Mouse (Mus musculus) neural tube, embryonic 13.5 days (tissue): ENCODE measurements around the gene Lhfpl3. TPM values are rescaled to one million over a fixed set of nuclear protein-coding genes. Genes with fewer than 3 reads are reported as not detected.

Experiments
- ATAC-seq: fragments of 200-750 bp; cut with Nextera tagmentation; 2 replicates; pipeline ENCODE4 v1.8.0; 2017; ENCODE audit warnings: low read depth, mild to moderate bottlenecking, moderate TSS enrichment, moderate library complexity
- H3K27ac ChIP-seq: fragments of 300-500 bp; sonication (generic); replicated peaks from 2 replicates; pipeline ENCODE4 v1.5.1; 2015; ENCODE audit warnings: moderate library complexity, mild to moderate bottlenecking, inconsistent platforms
- H3K27me3 ChIP-seq: fragments of 300-500 bp; sonication (generic); 2 replicates; pipeline ENCODE4 v1.6.1; 2015; ENCODE audit warnings: mild to moderate bottlenecking, inconsistent platforms
- H3K36me3 ChIP-seq: fragments of 300-500 bp; sonication (generic); 2 replicates; pipeline ENCODE4 v1.6.1; 2015; ENCODE audit warnings: mild to moderate bottlenecking, inconsistent platforms
- H3K4me1 ChIP-seq: fragments of 300-500 bp; sonication (generic); replicated peaks from 2 replicates; pipeline ENCODE4 v1.6.1; 2015; ENCODE audit warnings: inconsistent platforms
- H3K4me2 ChIP-seq: fragments of 300-500 bp; sonication (generic); 2 replicates; pipeline ENCODE4 v1.6.1; 2015; ENCODE audit warnings: inconsistent platforms, mild to moderate bottlenecking, moderate library complexity
- H3K4me3 ChIP-seq: fragments of 300-500 bp; sonication (generic); 2 replicates; pipeline ENCODE4 v1.5.1; 2015; ENCODE audit warnings: mild to moderate bottlenecking, inconsistent platforms
- H3K9ac ChIP-seq: fragments of 300-500 bp; sonication (generic); 2 replicates; pipeline ENCODE4 v1.6.1; 2015; ENCODE audit warnings: moderate library complexity, mild to moderate bottlenecking, inconsistent platforms
- H3K9me3 ChIP-seq: fragments of 300-500 bp; sonication (generic); 2 replicates; pipeline ENCODE4 v1.6.1; 2016; ENCODE audit warnings: inconsistent platforms
- WGBS: fragments of 180-500 bp; shearing (Covaris S2); methylation state at CpG from one replicate; pipeline ENCODE4 v1.1.7; 2015; 5-methylcytosine and 5-hydroxymethylcytosine counted together
- polyA plus RNA-seq: library from polyadenylated mRNA; unstranded; fragments of >200 nt; fragmentation: Nextera tagmentation; extraction: Ambion mirVana; gene quantifications from 2 replicates; pipeline ENCODE4 v1.2.1, GENCODE M21; 2015

Gene Lhfpl3
- polyA plus RNA-seq, 1 experiment from 2014 or later: 9.4 TPM

DNA sequence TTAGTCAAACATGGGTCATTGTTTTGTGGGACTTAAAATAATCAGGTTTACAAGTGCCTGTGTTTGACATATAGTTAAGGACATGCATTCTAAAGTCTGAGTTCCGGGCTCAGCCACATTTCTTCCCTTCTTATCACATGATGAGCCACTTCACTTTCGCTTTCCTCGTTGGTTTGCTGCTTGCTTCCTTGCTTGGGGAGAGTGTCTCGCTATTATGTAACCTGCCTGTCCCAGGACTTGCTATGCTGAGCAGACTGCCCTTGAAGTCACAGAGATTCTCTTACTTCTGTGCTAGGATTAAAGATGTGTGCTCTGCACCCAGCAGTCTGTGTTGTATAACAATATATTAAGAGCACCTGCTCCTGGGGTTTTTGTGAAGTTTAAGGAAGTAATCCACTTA is 110.6 kb downstream of the Lhfpl3 start:
- 75% methylated on average over 4 of the region's 4 CpGs for WGBS
- Histone ChIP-seq H3K27me3 (no peaks in the 10 kb centered on the region), H3K4me3 (no peak overlapping the region), H3K27ac (no peak overlapping the region), H3K4me2 (no peak overlapping the region), H3K36me3 (no peaks in the 10 kb centered on the region), H3K9me3 (no peaks in the 10 kb centered on the region), H3K4me1 (no peaks in the 10 kb centered on the region), H3K9ac (no peak overlapping the region)
- no peak for ATAC-seq

DNA sequence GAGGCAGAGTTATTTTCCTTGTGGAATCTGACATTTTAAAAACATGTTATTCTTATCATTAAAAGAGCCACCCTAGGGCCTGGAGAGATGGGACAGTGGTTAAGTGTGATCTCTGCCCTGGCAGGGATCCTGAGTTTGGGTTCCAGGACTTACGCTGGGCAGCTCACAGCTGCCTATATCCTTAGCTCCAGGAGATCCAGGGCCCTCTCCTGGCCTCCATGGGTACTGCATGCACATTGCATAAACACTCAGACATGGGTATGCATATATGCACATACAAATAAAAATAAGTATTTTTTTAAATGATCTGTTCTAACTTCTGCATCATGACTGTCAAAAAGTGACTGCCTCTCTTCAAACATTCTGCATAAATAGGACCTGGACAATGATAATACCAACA is 115.5 kb downstream of the Lhfpl3 start:
- Histone ChIP-seq H3K4me3 (no peak overlapping the region), H3K27ac (no peak overlapping the region), H3K36me3 (no peaks in the 10 kb centered on the region), H3K4me2 (no peak overlapping the region), H3K9ac (no peak overlapping the region), H3K27me3 (no peaks in the 10 kb centered on the region), H3K9me3 (no peaks in the 10 kb centered on the region), H3K4me1 (no peaks in the 10 kb centered on the region)
- 52% methylated on average over 1 of the region's 1 CpGs for WGBS
- ATAC-seq: no peak

DNA sequence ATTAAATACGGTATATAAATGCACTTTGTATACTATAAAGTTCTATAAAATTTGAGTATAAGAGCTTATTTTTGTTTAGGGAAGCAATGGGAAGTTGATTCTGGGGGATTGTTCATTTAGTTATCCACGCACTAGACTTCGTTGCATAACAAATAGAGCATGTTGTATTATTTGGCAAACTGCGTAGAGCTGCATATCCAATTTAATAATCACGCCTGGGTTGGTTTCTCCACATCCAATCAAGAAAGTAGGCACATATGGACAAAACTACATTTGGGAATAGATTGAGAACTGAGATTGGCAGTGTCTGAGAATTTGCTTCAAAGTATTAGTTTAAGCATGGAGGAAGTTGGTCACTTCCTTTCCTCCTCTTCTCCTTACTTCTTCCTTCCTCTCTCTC is 123.2 kb downstream of the Lhfpl3 start:
- no peak overlapping the region for H3K4me3 ChIP-seq
- ATAC-seq: no peak
- WGBS: 87% methylated on average over 5 of the region's 5 CpGs

DNA sequence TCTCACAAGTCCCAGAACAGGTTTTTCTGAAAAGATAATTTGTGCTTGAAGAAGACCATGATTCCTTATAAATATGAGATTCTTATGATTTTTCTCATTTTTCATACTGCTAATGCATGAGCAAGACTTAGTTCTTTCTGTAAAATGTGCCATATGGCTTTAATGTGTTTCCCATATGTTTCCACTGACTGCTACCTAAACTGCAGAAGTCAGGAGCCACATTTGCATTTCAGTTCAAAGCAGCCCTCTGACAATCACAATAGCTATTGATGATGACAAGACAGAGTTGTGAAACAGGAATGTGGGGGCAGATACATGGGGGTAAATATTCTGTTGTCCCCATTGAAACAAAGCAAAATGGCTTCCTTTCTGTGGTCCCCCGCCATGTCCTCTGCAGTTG is 126.6 kb downstream of the Lhfpl3 start:
- H3K4me1 ChIP-seq: no peaks in the 10 kb centered on the region
- 73% methylated on average over 1 of the region's 1 CpGs for WGBS

More for the DNA sequence above, 123.2 kb downstream of the Lhfpl3 start:
- Histone ChIP-seq H3K4me2 (no peak overlapping the region), H3K4me1 (no peaks in the 10 kb centered on the region), H3K27ac (no peak overlapping the region), H3K9ac (no peak overlapping the region), H3K36me3 (no peaks in the 10 kb centered on the region), H3K27me3 (no peaks in the 10 kb centered on the region), H3K9me3 (no peaks in the 10 kb centered on the region)

DNA sequence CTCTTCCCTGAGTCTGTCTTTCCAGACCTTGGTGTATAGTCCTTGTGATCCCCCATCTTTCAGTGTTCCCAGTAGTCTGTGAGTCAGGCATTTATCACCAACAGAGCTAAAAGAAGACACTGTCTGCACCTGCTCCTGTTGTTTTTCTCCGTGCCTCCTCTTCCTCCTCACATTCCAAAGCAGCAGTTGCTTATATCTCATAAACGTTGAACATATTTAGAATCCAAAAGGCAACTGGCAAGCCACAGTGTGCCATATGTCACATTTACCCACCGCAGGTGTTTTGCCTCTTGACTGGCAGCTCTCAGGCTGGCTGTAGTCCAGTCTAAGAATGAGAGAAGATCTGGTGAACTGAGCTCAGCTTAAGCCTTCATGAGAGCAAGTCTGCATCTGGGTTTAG is 142.5 kb downstream of the Lhfpl3 start:
- 85% methylated on average over 3 of the region's 3 CpGs for WGBS
- no peak for ATAC-seq
- H3K4me3 ChIP-seq: no peak overlapping the region

More for the DNA sequence above, 126.6 kb downstream of the Lhfpl3 start:
- no peak for ATAC-seq
- no peak overlapping the region for H3K4me2 ChIP-seq
- H3K27me3 ChIP-seq: no peaks in the 10 kb centered on the region
- no peaks in the 10 kb centered on the region for H3K9me3 ChIP-seq
- H3K9ac ChIP-seq: no peak overlapping the region
- H3K36me3 ChIP-seq: no peaks in the 10 kb centered on the region
- H3K4me3 ChIP-seq: no peak overlapping the region
- no peak overlapping the region for H3K27ac ChIP-seq

DNA sequence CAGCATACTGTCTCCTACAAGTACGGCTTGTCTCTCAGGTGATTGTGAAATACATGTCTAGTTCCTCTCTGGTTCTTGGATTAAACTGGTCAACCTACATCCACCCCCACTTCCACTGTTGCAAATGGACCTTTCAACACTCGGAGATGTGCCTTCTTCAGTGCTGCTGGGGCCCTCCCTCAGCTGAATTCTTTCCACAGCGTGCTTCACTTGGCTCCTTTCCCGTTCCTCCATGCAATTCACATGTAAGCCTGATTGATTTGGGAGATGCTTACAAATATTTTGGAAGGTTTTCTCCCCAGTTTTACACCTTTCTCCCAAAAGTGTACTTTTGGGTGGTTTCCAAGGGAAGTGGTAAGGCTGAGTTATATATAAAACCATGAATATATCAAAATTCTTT is 143.6 kb downstream of the Lhfpl3 start:
- WGBS: 82% methylated on average over 4 of the region's 4 CpGs
- ATAC-seq: no peak
- Histone ChIP-seq H3K9ac (no peak overlapping the region), H3K27me3 (no peaks in the 10 kb centered on the region), H3K4me3 (no peak overlapping the region), H3K4me1 (no peaks in the 10 kb centered on the region), H3K36me3 (no peaks in the 10 kb centered on the region), H3K9me3 (no peaks in the 10 kb centered on the region), H3K4me2 (no peak overlapping the region), H3K27ac (no peak overlapping the region)

More for the DNA sequence above, 142.5 kb downstream of the Lhfpl3 start:
- Histone ChIP-seq H3K9ac (no peak overlapping the region), H3K9me3 (no peaks in the 10 kb centered on the region), H3K27ac (no peak overlapping the region), H3K4me2 (no peak overlapping the region), H3K4me1 (no peaks in the 10 kb centered on the region), H3K36me3 (no peaks in the 10 kb centered on the region), H3K27me3 (no peaks in the 10 kb centered on the region)

DNA sequence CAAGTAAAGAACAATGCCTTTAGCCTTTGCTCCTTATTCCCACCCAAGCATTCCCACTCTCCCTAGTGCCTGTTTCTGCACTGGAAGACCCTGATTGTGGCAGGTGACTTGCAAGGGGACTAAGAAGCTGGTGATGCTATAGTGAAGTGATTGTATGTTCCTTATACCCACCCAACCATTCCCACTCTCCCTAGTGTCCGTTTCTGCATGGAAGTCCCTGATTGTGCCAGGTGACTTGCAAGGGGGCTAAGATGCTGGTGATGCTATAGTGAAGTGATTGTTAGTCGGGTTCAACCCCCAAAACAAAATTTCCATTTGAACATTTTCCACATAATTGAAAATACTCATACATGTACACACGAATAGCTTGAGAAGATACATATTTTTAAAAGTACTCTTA is 151.4 kb downstream of the Lhfpl3 start:
- Histone ChIP-seq H3K36me3 (no peaks in the 10 kb centered on the region), H3K4me2 (no peak overlapping the region), H3K27ac (no peak overlapping the region), H3K9me3 (no peaks in the 10 kb centered on the region), H3K4me3 (no peak overlapping the region), H3K27me3 (no peaks in the 10 kb centered on the region), H3K4me1 (no peaks in the 10 kb centered on the region; the same call in 1 of the 2 replicates), H3K9ac (no peak overlapping the region)
- ATAC-seq: no peak
- WGBS: 86% methylated on average over 3 of the region's 3 CpGs

DNA sequence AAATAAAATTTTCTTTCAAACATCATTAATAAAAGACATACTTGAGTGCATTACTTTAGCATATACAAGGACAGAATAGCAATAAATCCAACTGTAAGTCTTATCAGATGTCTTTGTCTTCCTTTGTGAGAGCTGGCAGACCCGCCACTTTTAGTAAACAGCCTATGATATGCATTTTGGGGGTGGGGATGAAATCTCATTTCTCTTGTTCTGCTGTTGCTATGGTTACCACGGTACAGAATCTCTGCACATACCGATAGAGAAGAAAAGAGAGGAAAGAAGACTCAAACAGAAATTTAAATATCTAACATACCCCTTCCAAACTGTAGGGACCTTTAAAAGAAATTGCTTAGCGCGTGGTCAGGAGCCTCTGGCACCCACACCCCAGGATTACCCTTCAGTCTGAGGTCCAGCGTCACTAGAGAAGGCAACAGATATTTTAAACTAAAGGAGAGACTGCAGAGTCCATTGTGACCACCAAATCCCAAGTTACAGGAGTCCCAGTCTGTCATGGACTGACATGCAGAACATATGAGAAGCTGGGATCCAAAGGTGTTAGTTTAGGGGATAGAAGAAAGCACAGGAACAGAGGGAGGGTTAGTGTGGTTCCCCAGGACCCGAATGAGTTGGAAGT is 151.9 kb downstream of the Lhfpl3 start:
- no peaks in the 10 kb centered on the region; the same call in 1 of the 2 replicates for H3K4me1 ChIP-seq
- H3K9ac ChIP-seq: no peak overlapping the region
- no peaks in the 10 kb centered on the region for H3K36me3 ChIP-seq
- WGBS: 66% methylated on average over 7 of the region's 7 CpGs
- H3K4me2 ChIP-seq: no peak overlapping the region
- H3K9me3 ChIP-seq: no peaks in the 10 kb centered on the region
- no peak overlapping the region for H3K4me3 ChIP-seq
- H3K27me3 ChIP-seq: no peaks in the 10 kb centered on the region
- ATAC-seq: no peak
- no peak overlapping the region for H3K27ac ChIP-seq

DNA sequence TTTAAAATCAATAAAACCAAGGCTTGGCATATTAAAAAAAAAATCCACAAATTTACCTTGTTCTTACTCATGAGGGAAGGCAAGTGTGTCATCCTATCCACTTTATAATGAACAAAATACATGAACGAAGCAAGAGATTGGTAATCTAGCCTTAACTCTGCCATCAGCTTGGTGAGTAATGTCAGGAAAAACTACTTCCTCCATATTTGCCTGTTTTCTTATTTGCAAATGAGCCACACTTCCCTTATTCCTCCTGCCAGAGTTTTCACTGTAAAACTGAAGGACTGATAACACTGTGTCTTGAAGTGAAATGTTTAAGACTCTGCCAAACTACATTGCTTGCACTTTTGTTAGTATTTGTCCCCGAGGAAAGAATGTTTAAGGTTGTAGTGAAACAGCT is 152.7 kb downstream of the Lhfpl3 start:
- Histone ChIP-seq H3K4me3 (no peak overlapping the region), H3K27ac (no peak overlapping the region), H3K9ac (no peak overlapping the region), H3K4me1 (no peaks in the 10 kb centered on the region; the same call in 1 of the 2 replicates), H3K36me3 (no peaks in the 10 kb centered on the region), H3K27me3 (no peaks in the 10 kb centered on the region), H3K4me2 (no peak overlapping the region), H3K9me3 (no peaks in the 10 kb centered on the region)
- 86% methylated on average over 2 of the region's 2 CpGs for WGBS
- ATAC-seq: no peak

DNA sequence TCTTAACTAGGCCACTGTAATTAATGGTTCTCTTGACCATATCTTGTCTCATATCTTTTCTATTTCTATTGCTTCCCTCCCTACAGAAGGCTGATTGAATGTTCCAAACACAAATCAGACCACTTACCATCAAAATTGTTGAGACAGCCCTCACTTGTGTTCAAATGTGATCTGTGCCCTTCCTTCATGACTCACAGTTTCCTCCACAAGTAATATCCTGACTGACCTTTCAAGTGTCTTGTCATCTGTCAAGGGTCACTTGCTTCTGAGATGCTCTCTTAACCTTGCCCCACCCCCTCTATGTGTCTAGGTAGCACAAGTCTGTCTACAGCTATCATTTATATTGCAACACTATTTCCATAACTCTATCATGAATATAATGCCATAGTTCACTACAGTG is 154.1 kb downstream of the Lhfpl3 start:
- Histone ChIP-seq H3K9ac (no peak overlapping the region), H3K27ac (no peak overlapping the region), H3K4me1 (no peaks in the 10 kb centered on the region; the same call in 1 of the 2 replicates), H3K27me3 (no peaks in the 10 kb centered on the region), H3K9me3 (no peaks in the 10 kb centered on the region), H3K4me3 (no peak overlapping the region), H3K4me2 (no peak overlapping the region), H3K36me3 (no peaks in the 10 kb centered on the region)
- ATAC-seq: no peak

DNA sequence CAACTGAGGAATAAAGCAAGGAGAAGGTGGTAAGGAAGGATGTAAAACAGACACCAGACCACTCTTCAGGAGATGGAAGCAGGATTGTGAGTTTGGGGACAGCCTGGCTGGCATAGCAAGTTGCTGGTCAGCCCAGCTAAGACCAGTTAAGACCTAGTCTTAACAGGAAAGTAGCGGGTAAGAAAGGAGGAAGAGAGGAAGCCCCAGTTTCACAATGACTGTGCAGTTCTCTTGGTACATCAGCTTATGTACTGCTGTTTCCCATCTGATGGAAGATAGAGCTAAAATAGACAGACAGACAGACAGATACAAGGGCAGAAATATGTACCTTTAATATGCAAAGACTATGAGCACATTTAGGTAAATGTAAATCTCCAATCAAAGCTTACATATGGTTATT is 171.3 kb downstream of the Lhfpl3 start:
- H3K27me3 ChIP-seq: no peaks in the 10 kb centered on the region
- H3K4me3 ChIP-seq: no peak overlapping the region
- ATAC-seq: no peak
- H3K36me3 ChIP-seq: no peaks in the 10 kb centered on the region
- no peak overlapping the region for H3K27ac ChIP-seq
- no peaks in the 10 kb centered on the region for H3K4me1 ChIP-seq
- H3K9ac ChIP-seq: no peak overlapping the region
- 86% methylated on average over 1 of the region's 1 CpGs for WGBS
- no peak overlapping the region for H3K4me2 ChIP-seq
- no peaks in the 10 kb centered on the region for H3K9me3 ChIP-seq

DNA sequence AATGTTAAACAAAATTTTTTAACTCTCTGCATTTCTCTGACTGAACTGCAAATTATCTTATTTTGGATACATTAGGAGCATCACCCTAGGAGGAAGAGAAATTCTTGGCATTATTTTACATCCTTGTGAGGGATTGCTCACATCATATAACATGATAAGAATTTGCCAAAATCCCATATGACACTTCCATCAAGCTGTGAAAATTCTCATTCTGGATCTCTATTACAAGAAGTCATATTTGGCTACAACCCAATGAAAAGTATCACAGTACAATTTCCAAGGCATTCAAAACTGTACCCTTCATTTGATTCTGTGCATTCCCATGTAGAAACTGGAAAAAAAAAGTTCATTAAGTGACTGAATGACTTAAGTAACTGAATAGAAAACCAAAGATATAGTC is 180.3 kb downstream of the Lhfpl3 start:
- no peak for ATAC-seq
- Histone ChIP-seq H3K27ac (no peak overlapping the region), H3K36me3 (no peaks in the 10 kb centered on the region), H3K9ac (no peak overlapping the region), H3K4me3 (no peak overlapping the region), H3K27me3 (no peaks in the 10 kb centered on the region), H3K9me3 (no peaks in the 10 kb centered on the region), H3K4me2 (no peak overlapping the region), H3K4me1 (no peaks in the 10 kb centered on the region)

DNA sequence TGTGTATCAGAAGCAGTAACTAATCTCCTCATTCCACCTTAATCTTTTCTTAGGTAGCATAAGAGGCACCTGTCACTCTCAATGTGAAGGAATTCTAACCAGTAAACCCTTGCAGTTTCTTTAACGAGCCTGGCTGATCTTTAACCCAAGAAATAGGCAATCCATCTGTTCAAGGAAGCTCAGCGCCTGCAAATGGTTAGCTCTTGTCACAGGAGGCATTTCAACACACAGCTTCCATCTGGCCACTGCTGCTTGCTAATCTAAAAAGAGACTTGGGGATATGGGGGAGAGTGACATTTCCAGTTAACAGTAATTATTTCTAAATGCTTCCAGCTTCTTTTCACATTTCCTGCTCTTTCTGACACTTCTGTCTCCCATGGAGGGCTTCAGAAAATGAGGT is 182.9 kb downstream of the Lhfpl3 start:
- Histone ChIP-seq H3K27ac (no peak overlapping the region), H3K4me2 (no peak overlapping the region), H3K9ac (no peak overlapping the region), H3K27me3 (no peaks in the 10 kb centered on the region), H3K36me3 (no peaks in the 10 kb centered on the region), H3K4me1 (no peaks in the 10 kb centered on the region), H3K9me3 (no peaks in the 10 kb centered on the region), H3K4me3 (no peak overlapping the region)
- no peak for ATAC-seq
- 74% methylated on average over 2 of the region's 2 CpGs for WGBS
